Mouse (Mus musculus): ENCODE results near the gene Thrsp.

DNA sequence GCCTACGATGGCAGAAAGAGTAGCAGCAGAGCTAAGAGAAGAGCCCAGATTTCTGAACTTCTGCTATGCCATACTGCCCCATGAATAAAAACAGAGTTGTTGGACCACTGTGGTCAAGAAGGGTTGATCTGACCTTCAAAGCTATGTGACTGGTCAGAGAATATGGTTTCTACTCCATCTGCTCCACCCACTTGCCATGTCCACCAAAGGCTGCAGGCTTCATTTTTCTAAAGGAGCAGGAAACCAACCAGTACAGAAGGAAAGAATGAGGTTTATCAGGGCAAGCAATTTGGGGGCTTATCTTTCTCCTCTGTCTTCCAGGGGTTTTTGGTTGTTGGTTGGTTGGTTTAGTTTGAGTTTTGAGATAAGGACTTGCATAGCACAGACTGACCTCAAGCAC, 3.5 kb downstream of the Thrsp start:
- TF ChIP-seq CTCF (IDR thresholded peaks at IDR 0.05; ENCODE audit: borderline replicate concordance, insufficient read depth, low read length), result no peak
- no peak for TF ChIP-seq POLR2A (IDR thresholded peaks at IDR 0.05; ENCODE audit: low read depth, low read length)
